Mouse (Mus musculus): ENCODE results near the gene Mreg. TPM values are rescaled to one million over a fixed set of nuclear protein-coding genes. Genes with fewer than 3 reads are reported as not detected.

Gene Mreg
- total RNA-seq, 2 experiments from 2014 or later = 0.93 to 1.1 TPM

GRCm38 (mm10) chr1:72198142-72198806 lies 13.8 kb downstream of the Mreg start:
- no peak for ATAC-seq (replicated peaks; ENCODE audit: poor library complexity, severe bottlenecking)

GRCm38 (mm10) chr1:72196626-72197359 lies 15.3 kb downstream of the Mreg start:
- no peak for ATAC-seq (replicated peaks; ENCODE audit: poor library complexity, severe bottlenecking)

GRCm38 (mm10) chr1:72196123-72196522 lies 16.0 kb downstream of the Mreg start:
- ATAC-seq (replicated peaks; ENCODE audit: poor library complexity, severe bottlenecking) = peak; percentile 95

- ATAC-seq (replicated peaks; ENCODE audit: poor library complexity, severe bottlenecking) = no peak
These were observed 20.7 kb downstream of the Mreg start for GRCm38 (mm10) chr1:72191449-72191848.

GRCm38 (mm10) chr1:72188142-72188738 lies 23.9 kb downstream of the Mreg start:
- ATAC-seq (replicated peaks; ENCODE audit: poor library complexity, severe bottlenecking) = no peak

GRCm38 (mm10) chr1:72187486-72187885 lies 24.6 kb downstream of the Mreg start:
- ATAC-seq (replicated peaks; ENCODE audit: poor library complexity, severe bottlenecking) = peak; percentile 59

- no peak for ATAC-seq (replicated peaks; ENCODE audit: poor library complexity, severe bottlenecking)
These were observed 26.0 kb downstream of the Mreg start for GRCm38 (mm10) chr1:72186151-72186550.

- ATAC-seq (replicated peaks; ENCODE audit: poor library complexity, severe bottlenecking) = no peak
These were observed 28.6 kb downstream of the Mreg start for GRCm38 (mm10) chr1:72183554-72183953.

- no peak for ATAC-seq (replicated peaks; ENCODE audit: poor library complexity, severe bottlenecking)
These were observed 29.1 kb downstream of the Mreg start for GRCm38 (mm10) chr1:72182930-72183499.

GRCm38 (mm10) chr1:72179947-72180346 lies 32.2 kb downstream of the Mreg start:
- ATAC-seq (replicated peaks; ENCODE audit: poor library complexity, severe bottlenecking) = no peak

GRCm38 (mm10) chr1:72176239-72176638 lies 35.9 kb downstream of the Mreg start:
- no peak for ATAC-seq (replicated peaks; ENCODE audit: poor library complexity, severe bottlenecking)

GRCm38 (mm10) chr1:72174183-72174582 lies 37.9 kb downstream of the Mreg start:
- no peak for ATAC-seq (replicated peaks; ENCODE audit: poor library complexity, severe bottlenecking)

- ATAC-seq (replicated peaks; ENCODE audit: poor library complexity, severe bottlenecking) = no peak
These were observed 38.6 kb downstream of the Mreg start for GRCm38 (mm10) chr1:72173402-72174051.

GRCm38 (mm10) chr1:72172788-72173187 lies 39.3 kb downstream of the Mreg start:
- ATAC-seq (replicated peaks; ENCODE audit: poor library complexity, severe bottlenecking) = no peak

GRCm38 (mm10) chr1:72171001-72171860 lies 40.9 kb downstream of the Mreg start:
- no peak for ATAC-seq (replicated peaks; ENCODE audit: poor library complexity, severe bottlenecking)

- ATAC-seq (replicated peaks; ENCODE audit: poor library complexity, severe bottlenecking) = no peak
These were observed 45.1 kb downstream of the Mreg start for GRCm38 (mm10) chr1:72167024-72167423.

GRCm38 (mm10) chr1:72166468-72166814 lies 45.7 kb downstream of the Mreg start:
- no peak for ATAC-seq (replicated peaks; ENCODE audit: poor library complexity, severe bottlenecking)

GRCm38 (mm10) chr1:72165723-72166467 lies 46.2 kb downstream of the Mreg start:
- ATAC-seq (replicated peaks; ENCODE audit: poor library complexity, severe bottlenecking) = no peak

GRCm38 (mm10) chr1:72160321-72160720 lies 51.8 kb downstream of the Mreg start:
- ATAC-seq (replicated peaks; ENCODE audit: poor library complexity, severe bottlenecking) = no peak

Measured in granulocyte monocyte progenitor cell, adult 5-6 weeks (primary cell).